Mouse (Mus musculus): Measurements from ENCODE around the gene Cul7.

GRCm38 (mm10) chr17:46661981-46662380 is 11.8 kb downstream of the Cul7 start:
- no peak for TF ChIP-seq CTCF (conservative IDR thresholded peaks at IDR 0.05; ENCODE audit: low read length)
- no peak for TF ChIP-seq POU5F1 (IDR thresholded peaks at IDR 0.05; ENCODE audit: borderline replicate concordance, low read length)
- TF ChIP-seq NANOG (IDR thresholded peaks at IDR 0.05; ENCODE audit: borderline replicate concordance, low read length) = no peak
